Mouse (Mus musculus) MEL (cell line): Measurements from ENCODE around the gene Serp2.

ENCODE experiments used
- CHD2 ChIP-seq: IDR thresholded peaks from 2 replicates; pipeline ENCODE4 v1.6.1; 2011; ENCODE audit warnings: low read length, improper control_type of control experiment
- CTCF ChIP-seq, 3 experiments: IDR thresholded peaks in 2 of 3; conservative IDR thresholded peaks in 1 of 3; 2 replicates each; pipeline ENCODE4 v1.5.1; 2011 to 2012; ENCODE audit warnings: low read length in 3 of 3, low read depth in 2 of 3, mild to moderate bottlenecking in 2 of 3, improper control_type of control experiment in 1 of 3, inconsistent platforms in 1 of 3, mixed read lengths in 1 of 3, moderate library complexity in 1 of 3; ENCODE audit not compliant: control insufficient read depth in 1 of 3, insufficient read depth in 1 of 3, poor library complexity in 1 of 3, severe bottlenecking in 1 of 3
- EP300 ChIP-seq, 2 experiments: IDR thresholded peaks; 2 replicates each; pipeline ENCODE4 v1.6.1; 2011; ENCODE audit warnings: improper control_type of control experiment in 2 of 2, low read length in 2 of 2, low read depth in 1 of 2, mild to moderate bottlenecking in 1 of 2
- GABPA ChIP-seq: IDR thresholded peaks from 2 replicates; pipeline ENCODE4 v1.6.1; 2012; ENCODE audit warnings: low read depth, mild to moderate bottlenecking, inconsistent platforms, low read length, improper control_type of control experiment, moderate library complexity
- JUND ChIP-seq: IDR thresholded peaks from 2 replicates; pipeline ENCODE4 v1.6.1; 2011; ENCODE audit warnings: low read depth, mild to moderate bottlenecking, improper control_type of control experiment, low read length
- MAFK ChIP-seq: IDR thresholded peaks from 2 replicates; pipeline ENCODE4 v1.6.1; 2011; ENCODE audit warnings: low read depth, mild to moderate bottlenecking, low read length, improper control_type of control experiment, borderline replicate concordance
- MAX ChIP-seq: IDR thresholded peaks from 2 replicates; pipeline ENCODE4 v1.6.1; 2011; ENCODE audit warnings: low read length, improper control_type of control experiment
- NRF1 ChIP-seq: IDR thresholded peaks from 2 replicates; pipeline ENCODE4 v1.6.1; 2014; ENCODE audit warnings: low read depth, mild to moderate bottlenecking, inconsistent platforms, low read length, improper control_type of control experiment, moderate library complexity; ENCODE audit not compliant: poor library complexity, insufficient read depth, severe bottlenecking
- POLR2A ChIP-seq, 2 experiments: IDR thresholded peaks; 2 replicates each; pipeline ENCODE4 v1.6.1; 2011 to 2012; ENCODE audit warnings: low read length in 2 of 2, mild to moderate bottlenecking in 2 of 2, control low read depth in 1 of 2, improper control_type of control experiment in 1 of 2, low read depth in 1 of 2, moderate library complexity in 1 of 2; ENCODE audit not compliant: control insufficient read depth in 1 of 2, insufficient read depth in 1 of 2, poor library complexity in 1 of 2
- POLR2AphosphoS2 ChIP-seq: IDR thresholded peaks from 2 replicates; pipeline ENCODE4 v1.6.1; 2011; ENCODE audit warnings: low read length, improper control_type of control experiment
- POLR2AphosphoS5 ChIP-seq: IDR thresholded peaks from 2 replicates; pipeline ENCODE4 v1.6.1; 2012; ENCODE audit warnings: low read depth, borderline replicate concordance, mild to moderate bottlenecking, inconsistent platforms, low read length, moderate library complexity, mixed read lengths
- TAL1 ChIP-seq: IDR thresholded peaks from 2 replicates; pipeline ENCODE4 v1.6.1; 2012; ENCODE audit warnings: mild to moderate bottlenecking, inconsistent platforms, low read length, moderate library complexity, mixed read lengths
- TCF12 ChIP-seq: IDR thresholded peaks from 2 replicates; pipeline ENCODE4 v1.6.1; 2014; ENCODE audit warnings: low read depth, mild to moderate bottlenecking, inconsistent platforms, low read length, improper control_type of control experiment, moderate library complexity
- USF1 ChIP-seq: IDR thresholded peaks from 2 replicates; pipeline ENCODE4 v1.6.1; 2014; ENCODE audit warnings: low read depth, mild to moderate bottlenecking, inconsistent platforms, low read length, improper control_type of control experiment, moderate library complexity

GRCm38 (mm10) chr14:76504121-76504737, 52.5 kb downstream of the Serp2 start:
- no peak for TF ChIP-seq USF1
- peak; percentile 87 to 92 for TF ChIP-seq POLR2A (IDR thresholded peaks at IDR 0.05; ENCODE audit: control insufficient read depth in 1 of 2, insufficient read depth in 1 of 2, low read depth in 1 of 2, low read length in 2 of 2, poor library complexity in 1 of 2)
- TF ChIP-seq CTCF (IDR thresholded peaks at IDR 0.05 in 2 of 3, conservative IDR thresholded peaks at IDR 0.05 in 1 of 3; ENCODE audit: control insufficient read depth in 1 of 3, insufficient read depth in 1 of 3, low read depth in 2 of 3, low read length in 3 of 3, poor library complexity in 1 of 3, severe bottlenecking in 1 of 3): no peak; a peak in 1 of 6 replicates
- TF ChIP-seq TAL1: peak; percentile 37
- peak; percentile 80; the same call in 1 of the 2 replicates for TF ChIP-seq POLR2AphosphoS5
- no peak for TF ChIP-seq CHD2
- peak; percentile 73 for TF ChIP-seq TCF12
- no peak for TF ChIP-seq GABPA
- TF ChIP-seq MAX: peak; percentile 15; the same call in 1 of the 2 replicates
- no peak for TF ChIP-seq JUND
- peak in 1 of 2 experiments; percentile 24; a peak in 1 of 4 replicates for TF ChIP-seq EP300 (IDR thresholded peaks at IDR 0.05; ENCODE audit: low read depth in 1 of 2, low read length in 2 of 2)
- peak; percentile 56; the same call in 1 of the 2 replicates for TF ChIP-seq NRF1
- peak; percentile 89 for TF ChIP-seq POLR2AphosphoS2
- TF ChIP-seq MAFK: no peak
